Mouse (Mus musculus) G1E-ER4 (cell line): ENCODE results near the gene Hpse2. TPM values are rescaled to one million over a fixed set of nuclear protein-coding genes. Genes with fewer than 3 reads are reported as not detected.

ENCODE experiments used
- GATA1 ChIP-seq: IDR thresholded peaks from one replicate; pipeline ENCODE4 v1.8.0; 2012; ENCODE audit warnings: low read length, inconsistent platforms
- polyA plus RNA-seq: library from polyadenylated mRNA; stranded (reverse); fragments of >175 nt; gene quantifications from 2 replicates; pipeline ENCODE4 v1.2.3, GENCODE M21; 2012

Hpse2 gene
- polyA plus RNA-seq, 1 experiment: not detected

- no peak for TF ChIP-seq GATA1
Observed at GRCm38 (mm10) chr19:43306756-43307155, 81.4 kb downstream of the Hpse2 start.

- no peak for TF ChIP-seq GATA1
Observed at GRCm38 (mm10) chr19:43243993-43244392, 144.2 kb downstream of the Hpse2 start.

- TF ChIP-seq GATA1: no peak
Observed at GRCm38 (mm10) chr19:43231711-43232110, 156.4 kb downstream of the Hpse2 start.

GRCm38 (mm10) chr19:43193562-43193961 is 194.6 kb downstream of the Hpse2 start:
- no peak for TF ChIP-seq GATA1

GRCm38 (mm10) chr19:43175437-43175965 is 212.7 kb downstream of the Hpse2 start:
- TF ChIP-seq GATA1: no peak

- no peak for TF ChIP-seq GATA1
Observed at GRCm38 (mm10) chr19:43174812-43175211, 213.3 kb downstream of the Hpse2 start.

GRCm38 (mm10) chr19:43156085-43156484 is 232.1 kb downstream of the Hpse2 start:
- TF ChIP-seq GATA1: no peak

GRCm38 (mm10) chr19:43155582-43155981 is 232.6 kb downstream of the Hpse2 start:
- no peak for TF ChIP-seq GATA1

GRCm38 (mm10) chr19:43147901-43148300 is 240.3 kb downstream of the Hpse2 start:
- TF ChIP-seq GATA1: no peak

GRCm38 (mm10) chr19:43146820-43147219 is 241.3 kb downstream of the Hpse2 start:
- no peak for TF ChIP-seq GATA1

GRCm38 (mm10) chr19:43141646-43142045 is 246.5 kb downstream of the Hpse2 start:
- TF ChIP-seq GATA1: no peak

GRCm38 (mm10) chr19:43109796-43110195 is 278.4 kb downstream of the Hpse2 start:
- no peak for TF ChIP-seq GATA1

- TF ChIP-seq GATA1: no peak
Observed at GRCm38 (mm10) chr19:43096915-43097314, 291.2 kb downstream of the Hpse2 start.

GRCm38 (mm10) chr19:43087216-43087615 is 300.9 kb downstream of the Hpse2 start:
- no peak for TF ChIP-seq GATA1

GRCm38 (mm10) chr19:43064155-43064554 is 324.0 kb downstream of the Hpse2 start:
- TF ChIP-seq GATA1: no peak

- no peak for TF ChIP-seq GATA1
Observed at GRCm38 (mm10) chr19:43044506-43044905, 343.6 kb downstream of the Hpse2 start.

- TF ChIP-seq GATA1: no peak
Observed at GRCm38 (mm10) chr19:43042721-43043120, 345.4 kb downstream of the Hpse2 start.

- no peak for TF ChIP-seq GATA1
Observed at GRCm38 (mm10) chr19:43042211-43042610, 345.9 kb downstream of the Hpse2 start.

- TF ChIP-seq GATA1: no peak
Observed at GRCm38 (mm10) chr19:43036381-43036780, 351.8 kb downstream of the Hpse2 start.
